Mouse (Mus musculus) activated CD4-positive, CD25-positive, alpha-beta regulatory T cell (primary cell): Measurements from ENCODE around the gene Adipor2. TPM values are rescaled to one million over a fixed set of nuclear protein-coding genes. Genes with fewer than 3 reads are reported as not detected.

Source experiments
- polyA plus RNA-seq, 2 experiments: library from polyadenylated mRNA; unstranded; fragments of 100-300 nt; shearing (Covaris generic); gene quantifications; one replicate each; pipeline ENCODE4 v1.2.1; 2017

Gene Adipor2
- polyA plus RNA-seq: 10 to 100 TPM; 20.8 to 22.4 TPM

DNA sequence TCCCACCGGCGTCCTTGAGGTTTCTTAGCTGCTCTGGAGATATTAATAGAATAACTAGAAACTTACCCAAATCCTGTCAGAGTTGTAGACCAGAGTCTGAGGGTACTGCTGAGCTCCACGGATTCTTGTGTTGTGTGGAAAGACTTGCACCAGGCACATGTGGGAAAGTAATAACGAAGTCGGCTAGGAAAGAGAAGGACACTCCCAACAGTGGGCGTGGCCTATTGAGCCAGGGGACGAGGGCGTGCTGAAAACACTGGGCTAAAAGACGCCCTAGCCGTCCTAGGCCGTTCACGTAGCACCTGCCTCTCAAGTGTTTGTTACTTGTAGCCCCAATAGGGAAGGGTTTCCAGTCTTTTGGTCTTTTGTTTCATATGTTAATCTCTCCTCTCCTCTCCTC is at the start of gene Adipor2:
Adipor2 (minus strand) TSS at position 351 of the 400 bp plus-strand sequence.

DNA sequence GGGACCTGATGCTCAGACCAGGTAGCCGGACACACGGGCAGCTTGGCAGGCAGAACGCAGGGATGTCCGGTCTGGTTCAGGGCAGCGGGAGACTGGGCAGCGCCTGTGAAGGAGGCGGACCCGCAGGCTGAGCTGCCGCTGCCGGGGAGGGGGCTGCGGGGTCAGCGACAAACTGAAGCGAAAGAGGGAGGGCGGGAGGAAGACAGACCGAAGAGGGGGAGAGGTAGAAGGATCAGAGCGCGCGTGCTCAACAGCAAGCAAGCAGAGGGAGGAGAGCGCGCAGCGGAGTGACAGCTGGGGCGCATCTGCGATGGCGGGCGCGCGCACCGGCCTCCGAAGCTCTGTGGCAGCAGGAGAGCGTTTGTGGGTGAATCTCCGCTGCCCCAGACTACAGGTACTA is 87.0 kb downstream of the Adipor2 start, which contains the start of gene Lrtm2:
Lrtm2 (minus strand) TSS at position 261 of the 400 bp plus-strand sequence.

Other genes with a start within 250 kb of the Adipor2 start
- 10 to 100 TPM; 17.6 to 20.9 TPM for gene Dcp1b, start 242.5 kb downstream of the Adipor2 start, polyA plus RNA-seq
- 1 to 10 TPM in 1 of 2 experiments, under 1 TPM in 1; 0.29 to 1.9 TPM for gene Cacna1c, start 221.3 kb downstream of the Adipor2 start, polyA plus RNA-seq
- 1 to 10 TPM; 4.3 to 8.8 TPM for gene Cacna2d4, start 181.2 kb downstream of the Adipor2 start, polyA plus RNA-seq
- under 1 TPM in 1 of 2 experiments, not detected in 1; 0.58 TPM for gene Lrtm2, start 86.9 kb downstream of the Adipor2 start, polyA plus RNA-seq
- 10 to 100 TPM; 70.0 to 85.1 TPM for gene Fbxl14, start 62.0 kb upstream of the Adipor2 start, polyA plus RNA-seq
- gene Wnt5b, start 126.6 kb upstream of the Adipor2 start, polyA plus RNA-seq: under 1 TPM in 1 of 2 experiments, not detected in 1; 0.20 TPM